Mouse (Mus musculus) central nervous system, embryonic 18 days (tissue): Measurements from ENCODE around the gene Yars. TPM values are rescaled to one million over a fixed set of nuclear protein-coding genes. Genes with fewer than 3 reads are reported as not detected.

Experiments used
- polyA plus RNA-seq: library from polyadenylated mRNA; depleted of rRNA; stranded (reverse); fragments of >200 nt; gene quantifications from 2 replicates; pipeline ENCODE4 v1.2.3, GENCODE M21; 2012; rRNA removed

Yars gene
- 76.6 and 79.1 TPM in 2 replicates for polyA plus RNA-seq

DNA sequence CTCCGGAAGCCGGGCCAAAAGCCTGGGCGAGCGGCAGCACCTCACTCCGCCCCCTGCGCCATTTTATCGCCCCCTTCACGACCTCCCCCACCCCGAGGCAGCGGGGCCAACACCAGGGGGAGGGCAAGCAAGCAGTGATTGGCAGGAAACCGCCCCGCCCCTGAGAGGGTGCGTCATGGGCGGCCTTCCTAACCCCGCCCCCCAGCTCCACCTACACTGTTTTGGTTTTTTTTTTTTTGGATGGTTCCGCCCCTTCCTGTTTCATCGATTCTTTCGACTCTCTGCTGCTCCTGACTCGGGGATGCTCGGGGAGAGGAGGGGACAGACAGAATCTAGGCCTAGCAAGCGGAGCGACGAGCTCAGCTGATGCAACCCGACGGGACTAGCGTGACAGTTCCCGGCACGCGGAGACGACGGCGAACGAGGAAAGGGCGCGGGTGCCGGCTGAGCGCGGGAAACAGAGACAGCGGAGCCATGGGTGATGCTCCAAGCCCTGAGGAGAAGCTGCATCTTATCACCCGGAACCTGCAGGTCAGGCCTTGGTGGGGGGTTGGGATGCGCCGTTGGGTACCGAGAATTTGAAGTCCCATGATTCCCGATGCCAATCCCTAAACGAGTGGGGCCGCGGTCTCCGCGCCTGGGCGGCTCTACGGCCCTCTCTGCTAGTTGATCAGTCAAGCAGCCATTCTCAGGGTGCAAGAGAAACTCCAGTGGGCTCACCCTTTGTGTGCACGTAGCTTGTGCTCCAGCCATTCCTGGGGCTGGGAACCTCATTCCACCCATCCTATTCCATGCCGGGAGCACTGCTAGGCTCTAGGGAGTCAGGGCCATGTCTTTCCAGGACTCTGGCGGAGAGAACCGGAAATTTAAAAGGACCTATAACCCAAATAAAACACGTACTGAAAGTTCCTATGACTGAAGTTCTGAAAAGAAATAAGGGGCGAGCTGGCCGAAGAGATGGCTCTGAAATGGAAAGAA, at the start of gene Yars, which contains the start of gene S100pbp:
Gene Yars, plus strand, starts transcription at position 219 of the 978 bp plus-strand sequence.
Gene S100pbp, minus strand, starts transcription at position 186 of the 978 bp plus-strand sequence.

DNA sequence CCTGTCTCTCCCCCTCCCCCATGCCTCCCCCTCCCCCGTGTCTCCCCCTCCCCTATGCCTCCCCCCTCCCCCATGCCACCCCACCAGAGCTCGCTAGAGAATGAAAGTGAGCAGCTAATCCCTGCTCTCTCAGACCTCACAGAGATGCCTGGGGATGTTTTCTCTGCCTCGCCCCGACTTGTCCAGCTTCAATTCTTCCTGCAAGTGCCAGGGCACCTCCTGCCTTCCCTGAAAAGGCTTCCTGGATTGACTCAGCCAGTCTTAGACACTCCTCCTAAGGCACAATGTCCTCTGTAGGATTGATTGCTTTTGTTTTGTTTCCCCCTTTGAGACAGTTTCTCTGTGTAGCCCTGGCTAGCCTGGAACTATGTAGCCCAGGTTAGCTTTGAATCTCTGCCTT, 71.6 kb downstream of the Yars start, which contains the start of gene C77080:
Gene C77080, minus strand, starts transcription at position 209 of the 400 bp plus-strand sequence.

Other genes starting within 250 kb of the Yars start
- gene Azin2, start 227.3 kb upstream of the Yars start, polyA plus RNA-seq, result 14.8 and 16.7 TPM in 2 replicates
- gene Ak2, start 197.8 kb upstream of the Yars start, polyA plus RNA-seq, result 56.6 and 59.4 TPM in 2 replicates
- gene Rnf19b, start 131.5 kb upstream of the Yars start, polyA plus RNA-seq, result 86.3 and 90.2 TPM in 2 replicates
- gene Tmem54, start 84.2 kb upstream of the Yars start, polyA plus RNA-seq, result 0.20 and 0.70 TPM in 2 replicates
- 140 and 145 TPM in 2 replicates for gene Hpca, start 67.7 kb upstream of the Yars start, polyA plus RNA-seq
- gene Fndc5, start 52.8 kb upstream of the Yars start, polyA plus RNA-seq, result 9.8 and 12.3 TPM in 2 replicates
- 36.1 and 36.6 TPM in 2 replicates for gene S100pbp, start within 50 bp of the Yars start, polyA plus RNA-seq
- 9.1 and 9.4 TPM in 2 replicates for gene C77080, start 71.6 kb downstream of the Yars start, polyA plus RNA-seq
- 0.74 and 1.4 TPM in 2 replicates for gene Sync, start 97.9 kb downstream of the Yars start, polyA plus RNA-seq
- gene Rbbp4, start 145.6 kb downstream of the Yars start, polyA plus RNA-seq, result 104 and 107 TPM in 2 replicates
- 18.9 and 20.1 TPM in 2 replicates for gene Zbtb8os, start 145.9 kb downstream of the Yars start, polyA plus RNA-seq
- gene Zbtb8a, start 188.4 kb downstream of the Yars start, polyA plus RNA-seq, result 19.4 and 19.8 TPM in 2 replicates